Mouse (Mus musculus) cerebellum, adult 9-10 months (tissue): Measurements from ENCODE around the gene Rab10.

Source experiments
- DNase-seq: peaks from one replicate; pipeline ENCODE4 v3.0.0; 2022

The Rab10 gene

DNA sequence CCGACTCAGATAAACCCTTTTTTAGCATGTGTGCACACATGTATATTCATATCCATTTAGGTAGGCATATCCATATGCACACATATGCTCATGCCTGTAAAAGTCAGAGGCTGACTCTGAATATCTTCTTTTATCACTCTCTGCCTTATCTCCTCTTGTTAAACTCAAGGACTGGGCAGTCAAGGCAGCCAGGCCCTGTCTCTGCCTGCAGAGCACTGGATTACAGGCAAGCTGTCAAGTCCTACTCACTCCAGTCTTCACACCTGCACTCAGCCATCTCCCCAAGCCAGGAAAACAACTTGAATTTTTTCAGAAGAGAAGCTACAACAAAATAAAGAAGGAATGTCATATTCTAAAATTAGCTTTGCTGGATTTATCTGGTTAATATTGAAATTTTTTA, 17.9 kb downstream of the Rab10 start:
- no peak for DNase-seq

DNA sequence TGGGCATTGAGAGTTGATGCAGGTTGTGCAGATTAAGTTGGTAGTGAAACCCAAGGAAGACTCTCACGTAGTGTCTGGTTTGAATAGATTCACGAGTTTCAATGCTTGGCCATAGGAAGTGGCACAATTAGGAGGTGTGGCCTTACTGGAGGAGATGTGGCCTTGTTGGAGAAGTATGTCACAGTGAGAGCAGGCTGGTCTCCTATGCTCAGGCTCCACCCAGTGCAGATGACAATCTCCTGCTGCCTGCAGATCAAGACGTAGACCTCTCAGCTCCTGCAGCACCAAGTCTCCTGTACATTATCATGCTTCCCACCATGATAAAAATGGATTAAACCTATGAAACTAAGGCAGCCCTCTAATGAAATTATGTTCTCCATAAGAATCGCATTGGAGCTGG, 18.7 kb downstream of the Rab10 start:
- no peak for DNase-seq

DNA sequence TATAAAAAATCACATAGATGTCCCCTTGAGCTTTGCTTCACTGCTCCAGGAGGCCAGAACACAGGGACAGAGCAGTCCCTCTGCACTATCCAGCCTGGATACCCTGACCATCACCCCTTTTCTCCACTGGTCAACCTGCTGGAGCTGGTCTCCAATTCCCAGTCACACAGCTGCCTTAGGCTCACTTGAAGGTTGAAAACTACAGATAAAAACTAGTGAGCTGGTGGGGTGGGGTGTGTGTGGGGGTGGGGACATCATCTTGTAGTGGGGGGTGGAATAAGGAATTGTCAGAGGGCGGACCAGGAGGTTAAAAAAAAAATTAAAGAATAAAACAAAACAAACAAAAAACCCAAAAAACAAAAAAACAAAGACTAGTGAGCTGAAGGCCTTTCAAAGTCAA, 21.3 kb downstream of the Rab10 start:
- no peak for DNase-seq

GRCm38 (mm10) chr12:3285919-3286318, 23.9 kb downstream of the Rab10 start:
- no peak for DNase-seq

- DNase-seq: no peak
Measured at GRCm38 (mm10) chr12:3285377-3285776, 24.4 kb downstream of the Rab10 start.

GRCm38 (mm10) chr12:3284463-3284862, 25.3 kb downstream of the Rab10 start:
- no peak for DNase-seq

GRCm38 (mm10) chr12:3283829-3284440, 25.8 kb downstream of the Rab10 start:
- no peak for DNase-seq

GRCm38 (mm10) chr12:3282954-3283353, 26.8 kb downstream of the Rab10 start:
- DNase-seq: no peak

DNA sequence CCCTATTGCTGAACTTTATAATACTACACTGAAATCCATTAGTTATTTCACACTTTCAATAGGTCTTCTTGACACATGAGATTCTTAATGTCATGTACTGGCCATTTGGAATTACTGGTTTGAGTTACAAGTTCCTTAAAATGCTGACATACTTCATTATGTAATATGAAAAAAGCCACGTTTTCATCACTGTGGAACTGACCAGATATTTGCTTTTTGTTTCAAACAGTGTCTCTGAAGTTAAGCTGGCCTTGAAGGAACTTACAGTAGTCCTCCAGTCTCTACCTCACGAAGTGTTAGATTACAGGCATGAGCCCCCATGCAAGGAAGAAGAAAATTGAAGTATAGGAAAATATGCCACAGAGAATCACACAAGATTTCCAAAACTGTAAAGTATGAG, 27.2 kb downstream of the Rab10 start:
- no peak for DNase-seq

- no peak for DNase-seq
Measured at GRCm38 (mm10) chr12:3278880-3279339, 30.9 kb downstream of the Rab10 start.

- DNase-seq: no peak
Measured at GRCm38 (mm10) chr12:3270818-3271217, 39.0 kb downstream of the Rab10 start.

DNA sequence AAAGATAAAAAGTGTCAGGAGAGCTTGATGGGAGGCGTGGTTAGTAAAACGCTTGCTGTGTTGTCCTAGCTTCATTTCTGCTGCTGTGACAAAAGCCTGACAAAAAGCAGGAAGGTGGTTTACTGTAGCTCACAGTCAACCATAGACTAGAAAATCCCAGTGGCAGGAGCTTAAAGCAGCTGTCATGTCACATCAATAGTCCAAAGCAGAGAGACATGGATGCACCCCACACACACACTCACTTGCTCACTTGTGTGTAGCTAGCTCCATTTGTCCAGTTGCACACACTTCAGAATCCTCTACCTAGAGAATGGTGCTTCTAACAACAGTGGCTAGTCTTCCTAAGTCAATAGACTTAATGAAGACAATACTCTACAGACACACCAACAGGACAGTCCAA, 42.4 kb downstream of the Rab10 start:
- no peak for DNase-seq

GRCm38 (mm10) chr12:3265188-3265587, 44.6 kb downstream of the Rab10 start:
- no peak for DNase-seq

- no peak for DNase-seq
Measured at GRCm38 (mm10) chr12:3264449-3264848, 45.3 kb downstream of the Rab10 start.

DNA sequence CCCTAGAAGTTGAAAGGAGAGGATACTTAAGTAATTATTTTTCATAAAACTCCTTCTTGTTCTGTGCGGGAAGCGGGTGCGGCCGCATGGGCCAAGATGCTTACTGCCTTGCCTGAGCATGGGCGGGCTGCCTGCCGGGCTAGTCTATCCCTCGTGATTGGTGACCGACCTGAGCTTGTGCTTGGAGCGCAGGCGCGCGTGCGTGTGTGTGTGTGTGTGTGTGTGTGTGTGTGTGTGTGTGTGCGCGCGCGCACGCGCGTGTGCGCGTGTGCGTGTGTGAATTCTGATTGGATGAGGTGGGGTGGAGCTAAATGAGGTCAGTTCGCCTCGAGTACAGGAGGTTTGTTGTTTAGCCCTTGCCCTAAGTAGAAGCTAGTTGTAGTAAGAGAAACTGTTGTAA, 48.2 kb downstream of the Rab10 start:
- no peak for DNase-seq

DNA sequence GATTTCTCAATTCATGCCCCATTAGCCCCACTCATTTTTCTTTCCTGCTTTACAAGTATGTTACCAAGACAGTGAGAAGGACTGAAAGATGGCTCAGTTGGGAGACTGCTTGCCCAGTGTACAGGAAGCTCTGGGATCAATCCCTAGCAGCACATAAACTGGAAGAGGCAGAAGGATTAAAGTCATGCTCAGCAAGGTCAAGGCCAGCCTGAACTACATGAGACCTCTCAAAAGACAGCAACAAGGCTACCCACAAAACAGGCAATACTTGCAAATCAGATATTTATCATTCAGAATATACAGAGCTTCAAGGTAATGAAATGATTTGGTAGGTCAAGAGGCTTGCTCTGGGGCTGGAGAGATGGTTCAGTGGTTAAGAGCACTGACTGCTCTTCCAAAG, 53.8 kb downstream of the Rab10 start:
- no peak for DNase-seq

DNA sequence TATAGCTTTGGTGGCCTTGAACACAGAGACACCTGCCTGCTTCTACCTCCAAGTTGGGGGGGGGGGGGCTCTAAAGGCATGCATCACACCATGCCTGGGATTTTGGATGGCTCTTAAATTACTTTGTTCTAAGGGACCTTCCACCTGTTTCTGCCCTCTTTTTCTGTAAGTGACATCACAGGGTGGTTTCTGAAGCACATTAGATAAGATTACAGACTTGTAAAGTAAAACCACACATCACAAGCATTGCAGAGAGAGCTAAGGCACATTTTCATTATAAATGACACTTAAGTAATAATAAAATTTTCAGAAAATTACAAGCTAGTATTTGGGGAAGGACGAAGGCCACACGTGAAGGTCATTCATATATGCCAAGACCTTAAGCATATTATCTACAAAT, 54.3 kb downstream of the Rab10 start:
- DNase-seq: no peak

DNA sequence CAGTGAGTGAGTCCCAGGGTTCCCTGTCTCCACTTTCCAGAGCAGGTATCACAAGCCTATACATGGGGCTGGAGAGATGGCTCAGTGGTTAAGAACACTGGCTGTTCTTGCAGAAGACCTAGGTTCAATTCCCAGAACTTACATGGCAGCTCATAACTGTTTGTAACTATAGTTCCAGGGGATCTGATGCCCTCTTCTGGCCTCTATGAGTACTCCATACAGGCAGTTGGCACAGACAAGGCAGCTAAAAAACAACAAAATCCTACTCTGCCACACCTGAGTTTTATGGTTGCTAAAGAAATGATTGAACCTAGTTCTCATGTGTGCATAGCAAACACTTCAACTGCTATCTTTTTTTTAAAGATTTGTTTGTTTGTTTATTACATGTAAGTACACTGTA, 56.2 kb downstream of the Rab10 start:
- DNase-seq: no peak

DNA sequence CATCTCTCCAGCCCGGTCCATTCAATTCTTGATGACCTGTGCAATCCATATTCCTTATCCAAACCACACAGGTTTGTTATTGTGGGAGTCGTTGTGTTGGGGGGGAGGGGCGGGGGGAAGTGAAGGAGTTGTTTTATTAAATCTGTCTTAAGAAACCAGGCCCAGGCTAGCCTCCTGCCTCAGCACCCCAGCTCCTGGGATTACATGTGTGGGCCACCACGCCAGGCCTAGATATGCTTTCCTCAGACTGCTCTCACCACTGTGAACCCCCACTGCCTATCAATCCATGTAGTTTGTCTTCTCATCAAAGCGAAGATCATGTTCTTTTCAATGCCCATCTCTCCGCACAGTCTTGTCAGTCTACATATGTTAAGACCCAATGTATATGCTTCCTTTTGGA, 63.7 kb downstream of the Rab10 start:
- no peak for DNase-seq

GRCm38 (mm10) chr12:3239544-3239943, 70.2 kb downstream of the Rab10 start:
- DNase-seq: peak; percentile 13

- DNase-seq: peak; percentile 52
Measured at GRCm38 (mm10) chr12:3238361-3239051, 71.3 kb downstream of the Rab10 start.

GRCm38 (mm10) chr12:3237799-3238198, 72.0 kb downstream of the Rab10 start:
- DNase-seq: peak; percentile 57

DNA sequence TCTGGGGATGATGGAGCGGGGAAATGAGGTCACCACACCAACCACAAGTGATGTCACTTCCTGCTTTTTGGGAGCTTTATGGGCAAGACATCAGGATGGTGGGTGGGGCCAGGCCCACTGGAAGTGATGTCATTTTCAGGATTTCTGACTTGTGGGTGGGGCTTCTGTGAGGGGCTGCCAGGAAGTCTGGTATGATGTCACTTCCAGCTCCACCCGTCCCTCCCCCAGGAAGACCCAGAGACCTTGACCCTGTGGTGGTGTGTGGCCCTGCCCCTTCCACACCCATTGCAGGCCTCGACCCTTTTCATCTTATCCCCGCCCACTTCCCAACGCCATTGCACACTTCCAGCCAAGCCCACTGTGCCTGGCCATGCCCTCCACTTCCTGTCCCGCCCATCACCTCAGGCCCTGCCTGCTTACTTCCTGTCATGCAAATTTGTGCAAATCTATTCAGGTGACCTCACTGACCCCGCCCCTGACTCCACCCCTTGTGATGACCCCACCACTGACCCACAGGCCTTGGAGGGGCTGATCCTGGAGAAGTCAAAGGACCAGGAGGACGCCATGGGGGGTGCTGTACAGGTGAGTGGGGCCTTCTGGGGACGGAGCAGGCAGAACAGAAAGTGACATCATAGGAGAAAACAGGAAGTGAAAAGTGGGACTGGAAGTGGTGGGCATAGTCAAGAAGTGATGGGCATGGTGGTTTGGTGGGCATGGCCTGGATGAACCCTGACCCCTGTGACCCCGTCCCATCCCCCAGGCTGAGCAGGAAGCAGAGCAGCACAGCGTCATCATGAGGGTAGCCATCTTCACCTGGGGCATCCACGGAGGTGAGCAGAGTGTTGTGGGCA, 72.7 kb downstream of the Rab10 start:
- peak; percentile 86 for DNase-seq

DNA sequence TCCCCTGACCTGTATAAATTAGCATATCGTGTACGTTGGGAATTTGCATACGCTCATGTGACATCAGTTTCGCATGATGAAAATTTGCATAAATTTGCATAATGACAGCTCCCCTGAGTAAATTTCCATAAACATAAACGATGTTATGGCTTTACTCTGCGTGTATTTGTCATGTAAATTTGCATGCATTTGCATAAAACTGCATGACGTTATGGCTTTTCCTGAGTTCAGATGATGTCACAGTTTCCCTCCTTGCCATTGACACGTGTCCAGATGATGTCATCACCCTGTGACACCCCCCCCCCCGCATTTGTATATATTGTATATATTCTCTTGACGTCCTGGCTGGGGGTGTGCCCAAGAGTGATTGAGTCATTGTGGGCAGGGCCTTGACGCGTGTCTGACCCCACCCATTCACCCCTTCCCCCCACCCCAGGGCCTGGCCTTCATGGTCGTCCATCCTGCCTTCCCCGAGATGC, 73.6 kb downstream of the Rab10 start:
- DNase-seq: peak; percentile 80
